Mouse (Mus musculus): Measurements from ENCODE around the gene Nupr1. TPM values are rescaled to one million over a fixed set of nuclear protein-coding genes. Genes with fewer than 3 reads are reported as not detected.
A peak's percentile ranks its signal among the peaks of the same experiment; 100 is the strongest.

Nupr1 gene
- polyA plus RNA-seq (2015; fragmentation: Nextera tagmentation; extraction: Ambion mirVana) = 29.8 and 41.9 TPM in 2 replicates

GRCm38 (mm10) chr7:126630824-126631518 is at the start of gene Nupr1:
Gene Nupr1, minus strand, starts transcription at chr7:126630861.
- WGBS = 90% methylated on average over 4 of the region's 4 CpGs
- H3K27ac ChIP-seq = no peak within 1 kb of the TSS
- no peaks in the 10 kb centered on the region for H3K36me3 ChIP-seq
- H3K27me3 ChIP-seq = no peaks in the 10 kb centered on the region
- ATAC-seq (ENCODE audit: insufficient number of reproducible peaks, low FRiP score, low TSS enrichment, low read depth) = no peak
- peaks cover 17% of the 10 kb centered on the region for H3K4me1 ChIP-seq
- H3K4me2 ChIP-seq = no peak within 1 kb of the TSS
- H3K4me3 ChIP-seq = no peak within 1 kb of the TSS
- no peak within 1 kb of the TSS for H3K9ac ChIP-seq
- H3K9me3 ChIP-seq = no peaks in the 10 kb centered on the region

GRCm38 (mm10) chr7:126679683-126680082 is 49.0 kb upstream of the Nupr1 start:
- Histone ChIP-seq H3K4me3 (no peak overlapping the region), H3K4me1 (peaks cover 11% of the 10 kb centered on the region; the same call in 1 of the 2 replicates), H3K27me3 (no peaks in the 10 kb centered on the region), H3K9me3 (no peaks in the 10 kb centered on the region), H3K27ac (no peak overlapping the region), H3K36me3 (peaks cover 8% of the 10 kb centered on the region), H3K9ac (no peak overlapping the region), H3K4me2 (no peak overlapping the region)
- 86% methylated on average over 5 of the region's 5 CpGs for WGBS
- no peak for ATAC-seq (ENCODE audit: insufficient number of reproducible peaks, low FRiP score, low TSS enrichment, low read depth)

- WGBS = 73% methylated on average over 8 of the region's 8 CpGs
- H3K27ac ChIP-seq = no peak overlapping the region
- ATAC-seq (ENCODE audit: insufficient number of reproducible peaks, low FRiP score, low TSS enrichment, low read depth) = no peak
- no peaks in the 10 kb centered on the region for H3K9me3 ChIP-seq
- H3K4me2 ChIP-seq = no peak overlapping the region
- H3K4me1 ChIP-seq = peaks cover 11% of the 10 kb centered on the region; the same call in 1 of the 2 replicates
- no peak overlapping the region for H3K9ac ChIP-seq
- peaks cover 8% of the 10 kb centered on the region for H3K36me3 ChIP-seq
- no peaks in the 10 kb centered on the region for H3K27me3 ChIP-seq
- H3K4me3 ChIP-seq = no peak overlapping the region
These were observed 48.1 kb upstream of the Nupr1 start for GRCm38 (mm10) chr7:126678545-126679341.

GRCm38 (mm10) chr7:126676631-126677220 is 46.1 kb upstream of the Nupr1 start:
- ATAC-seq (ENCODE audit: insufficient number of reproducible peaks, low FRiP score, low TSS enrichment, low read depth) = no peak
- 71% methylated on average over 4 of the region's 4 CpGs for WGBS

GRCm38 (mm10) chr7:126676207-126676606 is 45.5 kb upstream of the Nupr1 start, which contains the start of gene Sult1a1:
Gene Sult1a1, minus strand, starts transcription at chr7:126676432.
- Histone ChIP-seq H3K9me3 (no peaks in the 10 kb centered on the region), H3K4me2 (no peak within 1 kb of the TSS), H3K9ac (no peak within 1 kb of the TSS), H3K27ac (peak within 1 kb of the TSS; percentile 67), H3K4me3 (0 out of 2 replicates have a peak within 1 kb of the TSS, but pooled peaks have one; percentile 4), H3K36me3 (peaks cover 24% of the 10 kb centered on the region), H3K4me1 (peaks cover 11% of the 10 kb centered on the region; the same call in 1 of the 2 replicates), H3K27me3 (no peaks in the 10 kb centered on the region)
- 0 out of 2 replicates have a peak, but pooled peaks have one; percentile 19 for ATAC-seq (ENCODE audit: insufficient number of reproducible peaks, low FRiP score, low TSS enrichment, low read depth)
- WGBS = 50% methylated on average over 1 of the region's 1 CpGs

More at GRCm38 (mm10) chr7:126676631-126677220, 46.1 kb upstream of the Nupr1 start:
- Histone ChIP-seq H3K9ac (no peak overlapping the region), H3K9me3 (no peaks in the 10 kb centered on the region), H3K36me3 (peaks cover 19% of the 10 kb centered on the region), H3K27me3 (no peaks in the 10 kb centered on the region), H3K4me3 (no peak overlapping the region), H3K4me1 (peaks cover 11% of the 10 kb centered on the region; the same call in 1 of the 2 replicates), H3K27ac (peak overlapping the region; percentile 67; the same call in 1 of the 2 replicates), H3K4me2 (no peak overlapping the region)

GRCm38 (mm10) chr7:126675104-126675503 is 44.4 kb upstream of the Nupr1 start:
- Histone ChIP-seq H3K9ac (no peak overlapping the region), H3K27me3 (no peaks in the 10 kb centered on the region), H3K27ac (0 out of 2 replicates have a peak overlapping the region, but pooled peaks have one; percentile 67), H3K9me3 (no peaks in the 10 kb centered on the region), H3K36me3 (peaks cover 28% of the 10 kb centered on the region), H3K4me2 (no peak overlapping the region), H3K4me1 (peaks cover 11% of the 10 kb centered on the region; the same call in 1 of the 2 replicates), H3K4me3 (no peak overlapping the region)
- WGBS = 92% methylated on average over 8 of the region's 8 CpGs
- no peak for ATAC-seq (ENCODE audit: insufficient number of reproducible peaks, low FRiP score, low TSS enrichment, low read depth)

- Histone ChIP-seq H3K9ac (no peak overlapping the region), H3K36me3 (peaks cover 30% of the 10 kb centered on the region), H3K27me3 (no peaks in the 10 kb centered on the region), H3K9me3 (no peaks in the 10 kb centered on the region), H3K27ac (no peak overlapping the region), H3K4me1 (peaks cover 11% of the 10 kb centered on the region; the same call in 1 of the 2 replicates), H3K4me3 (no peak overlapping the region), H3K4me2 (no peak overlapping the region)
- no peak for ATAC-seq (ENCODE audit: insufficient number of reproducible peaks, low FRiP score, low TSS enrichment, low read depth)
- WGBS = 95% methylated on average over 9 of the region's 9 CpGs
These were observed 41.5 kb upstream of the Nupr1 start for GRCm38 (mm10) chr7:126672111-126672510.

- ATAC-seq (ENCODE audit: insufficient number of reproducible peaks, low FRiP score, low TSS enrichment, low read depth) = no peak
- Histone ChIP-seq H3K27me3 (no peaks in the 10 kb centered on the region), H3K4me1 (0 out of 2 replicates have a peak, but pooled peaks cover under 1% of the 10 kb centered on the region), H3K36me3 (peaks cover 38% of the 10 kb centered on the region), H3K4me2 (no peak overlapping the region), H3K9me3 (no peaks in the 10 kb centered on the region), H3K27ac (no peak overlapping the region), H3K9ac (no peak overlapping the region), H3K4me3 (no peak overlapping the region)
- 84% methylated on average over 3 of the region's 3 CpGs for WGBS
These were observed 39.5 kb upstream of the Nupr1 start for GRCm38 (mm10) chr7:126670152-126670551.

GRCm38 (mm10) chr7:126668452-126668851 is 37.8 kb upstream of the Nupr1 start:
- H3K4me3 ChIP-seq = no peak overlapping the region
- no peaks in the 10 kb centered on the region for H3K4me1 ChIP-seq
- peak overlapping the region; percentile 38; the same call in 1 of the 2 replicates for H3K27ac ChIP-seq
- no peak overlapping the region for H3K4me2 ChIP-seq
- no peak for ATAC-seq (ENCODE audit: insufficient number of reproducible peaks, low FRiP score, low TSS enrichment, low read depth)
- H3K27me3 ChIP-seq = no peaks in the 10 kb centered on the region
- H3K9me3 ChIP-seq = no peaks in the 10 kb centered on the region
- H3K9ac ChIP-seq = no peak overlapping the region
- H3K36me3 ChIP-seq = peaks cover 50% of the 10 kb centered on the region
- WGBS = 70% methylated on average over 5 of the region's 5 CpGs

- Histone ChIP-seq H3K4me2 (no peak overlapping the region), H3K36me3 (peaks cover 50% of the 10 kb centered on the region)
These were observed 36.9 kb upstream of the Nupr1 start for GRCm38 (mm10) chr7:126667495-126668090.

GRCm38 (mm10) chr7:126665269-126665668 is 34.6 kb upstream of the Nupr1 start:
- Histone ChIP-seq H3K36me3 (peaks cover 40% of the 10 kb centered on the region), H3K9me3 (no peaks in the 10 kb centered on the region), H3K27ac (no peak overlapping the region), H3K27me3 (no peaks in the 10 kb centered on the region), H3K4me2 (no peak overlapping the region), H3K4me1 (no peaks in the 10 kb centered on the region), H3K9ac (no peak overlapping the region), H3K4me3 (no peak overlapping the region)
- no peak for ATAC-seq (ENCODE audit: insufficient number of reproducible peaks, low FRiP score, low TSS enrichment, low read depth)
- WGBS = 84% methylated on average over 3 of the region's 3 CpGs

More at GRCm38 (mm10) chr7:126667495-126668090, 36.9 kb upstream of the Nupr1 start:
- no peaks in the 10 kb centered on the region for H3K9me3 ChIP-seq
- WGBS = 84% methylated on average over 9 of the region's 9 CpGs
- no peak overlapping the region for H3K27ac ChIP-seq
- no peaks in the 10 kb centered on the region for H3K4me1 ChIP-seq
- no peaks in the 10 kb centered on the region for H3K27me3 ChIP-seq
- no peak overlapping the region for H3K4me3 ChIP-seq
- no peak for ATAC-seq (ENCODE audit: insufficient number of reproducible peaks, low FRiP score, low TSS enrichment, low read depth)
- no peak overlapping the region for H3K9ac ChIP-seq
